In genomic region chr11:99148896-99149703, GRCm38 (mm10) we compare ENCODE assay signal across 9 mouse cellular contexts. TPM values are rescaled to one million over a fixed set of nuclear protein-coding genes. Genes with fewer than 3 reads are reported as not detected.
DNase-seq lines count a peak whose midpoint lies in the region; ATAC-seq lines count a peak whose summit lies in the region.
"Had no signal": no experiment of that assay in that cellular context is flagged by ENCODE, and none has a peak within 500 bp of the region (broad histone marks: within the 10 kb centered on the region; RNA-seq: fewer than 3 reads in every experiment).

No protein-coding gene starts in this region.

- no peaks in the 10 kb centered on the region for H3K9me3 ChIP-seq in kidney, embryonic 14.5 days (ENCODE audit: control insufficient read depth, low read length)
- no peaks in the 10 kb centered on the region for H3K9me3 ChIP-seq in forebrain, embryonic 15.5 days
- no peaks in the 10 kb centered on the region for H3K9me3 ChIP-seq in liver, embryonic 11.5 days (ENCODE audit: control insufficient read depth, low read length)

- H3K27me3 ChIP-seq in kidney, embryonic 14.5 days (ENCODE audit: control insufficient read depth, insufficient read depth, low read length), result no peaks in the 10 kb centered on the region
- no peaks in the 10 kb centered on the region for H3K27me3 ChIP-seq in forebrain, embryonic 15.5 days
- peaks cover 11% of the 10 kb centered on the region for H3K27me3 ChIP-seq in liver, embryonic 11.5 days (replicated peaks; ENCODE audit: control insufficient read depth, insufficient read depth, low read length)

- H3K4me1 ChIP-seq in kidney, embryonic 14.5 days (ENCODE audit: control insufficient read depth, insufficient read depth, low read length), result peaks cover 39% of the 10 kb centered on the region
- H3K4me1 ChIP-seq in forebrain, embryonic 15.5 days, result peaks cover 29% of the 10 kb centered on the region
- peaks cover 38% of the 10 kb centered on the region for H3K4me1 ChIP-seq in liver, embryonic 11.5 days (replicated peaks; ENCODE audit: control insufficient read depth, insufficient read depth, low read length)

- peak; percentile 16; the same call in 1 of the 2 replicates for ATAC-seq in kidney, embryonic 14.5 days (ENCODE audit: low FRiP score, low TSS enrichment)
- 0 out of 2 replicates have a peak, but pooled peaks have one; percentile 16 for ATAC-seq in forebrain, embryonic 15.5 days (replicated peaks)
- ATAC-seq in liver, embryonic 11.5 days (replicated peaks; ENCODE audit: low FRiP score), result no peak

- H3K9ac ChIP-seq in kidney, embryonic 14.5 days (ENCODE audit: low read depth, low read length), result no peak overlapping the region
- H3K9ac ChIP-seq in forebrain, embryonic 15.5 days (replicated peaks), result no peak overlapping the region
- H3K9ac ChIP-seq in liver, embryonic 11.5 days (ENCODE audit: low read depth, low read length), result no peak overlapping the region

- H3K27ac ChIP-seq in kidney, embryonic 14.5 days (ENCODE audit: low read depth, low read length), result peak overlapping the region; percentile 94; the same call in 1 of the 2 replicates
- H3K27ac ChIP-seq in forebrain, embryonic 15.5 days (replicated peaks), result no peak overlapping the region
- peak overlapping the region; percentile 81 for H3K27ac ChIP-seq in liver, embryonic 11.5 days (ENCODE audit: low read depth, low read length)

- H3K36me3 ChIP-seq in kidney, embryonic 14.5 days (ENCODE audit: control insufficient read depth, insufficient read depth, low read length), result no peaks in the 10 kb centered on the region
- H3K36me3 ChIP-seq in forebrain, embryonic 15.5 days, result no peaks in the 10 kb centered on the region
- H3K36me3 ChIP-seq in liver, embryonic 11.5 days (ENCODE audit: control insufficient read depth, insufficient read depth, low read length), result no peaks in the 10 kb centered on the region

- 13% methylated on average over 16 of the region's 16 CpGs for WGBS in kidney, embryonic 14.5 days
- WGBS in forebrain, embryonic 15.5 days, result 17% methylated on average over 15 of the region's 16 CpGs
- WGBS in liver, embryonic 11.5 days, result 20% methylated on average over 16 of the region's 16 CpGs

- no peak for DNase-seq in kidney, adult 18-20 months
- peak; percentile 38 for DNase-seq in ES-CJ7 (ENCODE audit: low read depth, low spot score)
- DNase-seq in liver, embryonic 11.5 days (ENCODE audit: low spot score), result no peak
- DNase-seq in adrenal gland, postnatal 14 days, result no peak
- DNase-seq in spleen, postnatal 10 days (ENCODE audit: low spot score in 2 of 2), result no peak
- DNase-seq in c-Kit-positive CD71-positive TER-119-positive erythroid progenitor cells, embryonic 14.5 days (ENCODE audit: low spot score), result no peak

- H3K4me3 ChIP-seq in kidney, embryonic 14.5 days (ENCODE audit: low read length), result no peak overlapping the region
- no peak overlapping the region for H3K4me3 ChIP-seq in forebrain, embryonic 15.5 days
- no peak overlapping the region for H3K4me3 ChIP-seq in liver, embryonic 11.5 days (ENCODE audit: low read depth, low read length)

- peak overlapping the region; percentile 12; the same call in 1 of the 2 replicates for H3K4me2 ChIP-seq in kidney, embryonic 14.5 days (replicated peaks; ENCODE audit: low read depth, low read length)
- no peak overlapping the region for H3K4me2 ChIP-seq in forebrain, embryonic 15.5 days (replicated peaks)
- no peak overlapping the region for H3K4me2 ChIP-seq in liver, embryonic 11.5 days

RNA-seq across cellular contexts. Expression of gene Ccr7, which starts 5.8 kb away (rescaled TPM):
- polyA plus RNA-seq in kidney, embryonic 14.5 days (2014; fragmentation: Nextera tagmentation; extraction: Ambion mirVana), result 0.13 TPM in 1 of 2 replicates, not detected in the other
- not detected in 2 replicates for polyA plus RNA-seq in forebrain, embryonic 15.5 days (2015; fragmentation: Nextera tagmentation; extraction: Ambion mirVana)
- 0.36 and 0.58 TPM in 2 replicates for polyA plus RNA-seq in liver, embryonic 11.5 days (2014; fragmentation: Nextera tagmentation; extraction: Ambion mirVana)
- total RNA-seq in adrenal gland, postnatal 14 days (2021), result 0.48 and 10.5 TPM in 2 replicates
- total RNA-seq: common myeloid progenitor, adult 5-6 weeks had no signal

RNA-seq across cellular contexts. Expression of gene Tns4, which starts 60.0 kb away (rescaled TPM):
- 0.11 and 0.20 TPM in 2 replicates for polyA plus RNA-seq in kidney, embryonic 14.5 days (2014; fragmentation: Nextera tagmentation; extraction: Ambion mirVana)
- 0.09 TPM in 1 of 2 replicates, not detected in the other for polyA plus RNA-seq in forebrain, embryonic 15.5 days (2015; fragmentation: Nextera tagmentation; extraction: Ambion mirVana)
- polyA plus RNA-seq in liver, embryonic 11.5 days (2014; fragmentation: Nextera tagmentation; extraction: Ambion mirVana), result 0.21 TPM in 1 of 2 replicates, not detected in the other
- total RNA-seq in adrenal gland, postnatal 14 days (2021), result 0.52 and 0.90 TPM in 2 replicates
